Mouse (Mus musculus): ENCODE data around the gene Uqcc3.
"Not testable (repeated sequence)": the region's sequence is repeated elsewhere in the genome, so short reads cannot be mapped to it uniquely, and the experiment has no call there.

Gene Uqcc3

GRCm38 (mm10) chr19:8895397-8895960, 14.8 kb upstream of the Uqcc3 start:
- no peak for DNase-seq (ENCODE audit: low read depth)

- peak; percentile 87 for DNase-seq (ENCODE audit: low read depth)
These were observed 12.4 kb upstream of the Uqcc3 start, which contains the start of gene Ints5 for GRCm38 (mm10) chr19:8892829-8893766. TSS of gene Ints5 (plus strand) at chr19:8893005.

GRCm38 (mm10) chr19:8888511-8889385, 8.0 kb upstream of the Uqcc3 start, which contains the start of the genes 1810009A15Rik and Gm49416:
TSS of gene 1810009A15Rik (plus strand) at chr19:8888853.
TSS of gene Gm49416 (plus strand) at chr19:8888926.
- peak; percentile 97 for DNase-seq (ENCODE audit: low read depth)

DNA sequence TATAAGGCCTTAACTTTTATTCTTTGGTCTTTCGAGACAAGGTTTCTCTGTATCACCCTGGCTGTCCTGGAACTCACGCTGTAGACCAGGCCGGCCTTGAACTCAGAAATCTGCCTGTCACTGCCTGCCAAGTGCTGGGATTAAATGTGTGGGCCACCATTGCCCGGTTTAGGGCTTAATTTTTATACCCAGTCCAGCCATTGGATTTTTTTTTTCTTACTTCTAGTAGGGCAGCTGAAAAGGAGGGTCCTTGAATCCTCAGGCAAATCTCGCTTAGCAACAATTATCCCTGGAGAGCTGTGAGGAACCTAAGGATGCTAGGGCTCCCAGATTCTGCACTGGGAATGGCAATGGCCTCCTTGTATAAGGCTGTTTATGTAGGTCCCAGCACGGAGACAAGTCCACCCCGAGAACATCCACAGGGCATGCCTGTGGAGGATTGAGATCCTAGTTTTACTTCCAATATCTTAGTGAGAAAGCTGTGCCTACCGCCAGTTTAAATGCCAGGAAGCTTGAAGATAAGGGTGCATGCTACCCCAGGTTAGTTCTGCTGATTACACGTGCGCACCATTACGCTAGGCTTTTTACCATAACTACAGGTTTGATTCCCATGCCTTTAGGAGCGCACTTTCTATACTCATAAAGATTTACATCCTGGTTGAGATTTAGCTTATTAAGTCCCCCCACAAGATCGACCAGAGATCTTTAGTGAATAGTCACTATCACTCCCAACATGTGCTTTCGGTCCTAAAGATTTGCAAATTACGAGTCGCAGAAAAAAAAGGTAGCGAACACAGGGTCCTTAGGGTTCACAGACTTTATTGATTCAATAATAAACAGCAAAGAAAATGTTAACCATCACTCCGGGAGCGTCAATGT, 7.1 kb upstream of the Uqcc3 start:
- DNase-seq (ENCODE audit: low read depth): peak; percentile 58

GRCm38 (mm10) chr19:8886916-8887584, 6.3 kb upstream of the Uqcc3 start:
- peak; percentile 36 for DNase-seq (ENCODE audit: low read depth)

DNA sequence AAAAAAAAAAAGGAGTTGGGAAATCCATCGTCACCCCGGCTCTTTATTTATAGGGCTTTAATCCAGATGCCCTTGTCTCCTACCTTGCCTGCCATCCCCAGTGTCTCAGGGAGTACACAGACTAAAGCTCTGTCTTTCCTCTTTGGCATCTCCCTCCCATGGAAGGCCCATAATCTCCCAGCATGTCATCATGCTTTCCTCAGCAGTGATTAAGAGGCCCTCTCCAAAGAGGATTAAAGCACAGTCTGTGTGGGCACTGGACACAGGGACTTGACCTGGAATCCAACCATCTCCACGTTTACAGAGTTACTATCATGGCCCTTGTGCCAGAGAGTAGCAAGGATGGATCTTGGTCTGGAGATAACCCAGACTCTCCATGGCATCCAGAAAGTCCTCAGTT, 2.9 kb upstream of the Uqcc3 start, which contains the start of the genes Lbhd1 and Gm49403:
TSS of gene Lbhd1 (plus strand) at position 117 of the 400 bp plus-strand sequence.
TSS of gene Gm49403 (plus strand) at position 315 of the 400 bp plus-strand sequence.
- DNase-seq (ENCODE audit: low read depth): no peak

GRCm38 (mm10) chr19:8881034-8881392, 290 bp upstream of the Uqcc3 start:
- no peak for DNase-seq (ENCODE audit: low read depth)

DNA sequence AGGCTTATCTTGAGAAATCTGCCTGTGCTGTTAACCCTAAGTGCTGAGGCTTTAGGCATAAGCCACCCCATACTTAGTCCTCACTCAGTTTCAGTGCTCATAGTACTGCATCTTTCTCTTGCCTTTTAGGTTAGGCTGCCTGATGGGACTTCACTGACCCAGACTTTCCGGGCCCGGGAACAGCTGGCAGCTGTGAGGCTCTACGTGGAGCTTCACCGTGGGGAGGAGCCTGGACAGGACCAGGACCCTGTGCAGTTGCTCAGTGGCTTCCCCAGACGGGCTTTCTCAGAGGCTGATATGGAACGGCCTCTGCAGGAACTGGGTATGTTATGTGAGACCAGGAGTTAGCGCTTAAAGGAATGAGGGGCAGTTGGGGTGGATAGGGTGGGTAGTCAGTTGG, 5.7 kb downstream of the Uqcc3 start:
- no peak for DNase-seq (ENCODE audit: low read depth)

GRCm38 (mm10) chr19:8872266-8872840, 8.4 kb downstream of the Uqcc3 start:
- DNase-seq (ENCODE audit: low read depth): peak; percentile 63

- peak; percentile 98 for DNase-seq (ENCODE audit: low read depth)
These were observed 9.2 kb downstream of the Uqcc3 start, which contains the start of gene Ubxn1 for GRCm38 (mm10) chr19:8871267-8872186. TSS of gene Ubxn1 (plus strand) at chr19:8871496.

DNA sequence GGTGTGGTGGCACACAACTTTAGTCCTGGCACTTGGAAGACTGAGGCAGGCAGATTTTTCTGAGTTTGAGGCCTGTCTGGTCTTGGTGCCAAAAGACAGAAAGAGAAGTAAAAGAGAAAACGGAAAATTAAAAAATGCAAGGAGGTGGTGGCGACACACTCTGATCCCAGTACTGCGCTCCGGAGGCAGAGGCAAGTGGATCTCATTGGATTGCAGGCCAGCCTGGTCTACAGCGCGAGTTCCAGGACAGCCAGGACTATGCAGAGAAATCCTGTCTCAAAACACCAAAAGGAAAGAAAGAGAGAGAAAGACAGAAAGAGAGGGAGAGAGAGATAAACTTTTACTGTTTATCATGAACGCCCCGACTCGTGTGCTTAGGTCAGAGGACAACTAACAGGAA, 9.9 kb downstream of the Uqcc3 start:
- no peak for DNase-seq (ENCODE audit: low read depth)

DNA sequence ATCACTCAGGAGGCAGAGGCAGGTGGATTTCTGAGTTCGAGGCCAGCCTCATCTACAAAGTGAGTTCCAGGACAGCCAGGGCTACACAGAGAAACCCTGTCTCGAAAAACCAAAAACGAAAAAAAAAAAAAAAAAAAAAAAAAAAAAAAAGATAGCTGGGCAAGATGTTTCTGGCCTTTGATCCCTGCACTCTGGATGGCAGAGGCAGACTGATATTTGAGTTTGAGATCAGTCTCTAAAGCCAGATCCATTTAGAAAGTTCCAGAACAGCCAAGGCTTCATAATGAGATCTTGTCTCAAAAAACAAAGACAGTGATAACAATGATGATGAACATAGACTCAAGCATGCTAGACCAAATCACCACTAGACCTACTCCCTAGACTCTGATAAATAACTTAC, 10.3 kb downstream of the Uqcc3 start:
- not testable (repeated sequence) for DNase-seq (ENCODE audit: low read depth)

GRCm38 (mm10) chr19:8864265-8864664, 16.5 kb downstream of the Uqcc3 start:
- no peak for DNase-seq (ENCODE audit: low read depth)

GRCm38 (mm10) chr19:8859018-8859417, 21.7 kb downstream of the Uqcc3 start:
- DNase-seq (ENCODE audit: low read depth): peak; percentile 61

- DNase-seq (ENCODE audit: low read depth): peak; percentile 74
These were observed 23.0 kb downstream of the Uqcc3 start for GRCm38 (mm10) chr19:8857689-8858088.

DNA sequence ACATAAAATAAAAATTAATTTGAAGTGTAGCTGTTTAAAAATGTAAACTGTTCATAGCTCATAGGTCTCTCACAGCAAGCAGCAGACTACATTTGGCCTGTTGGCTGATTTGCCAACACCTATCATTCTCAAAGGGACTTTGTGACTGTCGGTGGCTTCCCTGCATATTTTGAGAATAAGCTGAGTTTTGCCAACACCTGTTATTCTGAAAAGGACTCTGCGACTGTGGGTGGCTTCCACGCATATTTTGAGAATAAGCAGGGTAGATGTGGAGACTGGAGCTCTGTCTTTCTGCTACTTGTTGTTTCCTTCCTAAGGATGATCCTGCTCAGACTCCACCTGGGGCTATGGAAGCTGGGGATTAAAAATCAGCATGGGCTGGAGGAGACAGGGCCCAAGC, 27.6 kb downstream of the Uqcc3 start:
- DNase-seq (ENCODE audit: low read depth): no peak

GRCm38 (mm10) chr19:8852236-8852928, 28.3 kb downstream of the Uqcc3 start:
- DNase-seq (ENCODE audit: low read depth): no peak

DNA sequence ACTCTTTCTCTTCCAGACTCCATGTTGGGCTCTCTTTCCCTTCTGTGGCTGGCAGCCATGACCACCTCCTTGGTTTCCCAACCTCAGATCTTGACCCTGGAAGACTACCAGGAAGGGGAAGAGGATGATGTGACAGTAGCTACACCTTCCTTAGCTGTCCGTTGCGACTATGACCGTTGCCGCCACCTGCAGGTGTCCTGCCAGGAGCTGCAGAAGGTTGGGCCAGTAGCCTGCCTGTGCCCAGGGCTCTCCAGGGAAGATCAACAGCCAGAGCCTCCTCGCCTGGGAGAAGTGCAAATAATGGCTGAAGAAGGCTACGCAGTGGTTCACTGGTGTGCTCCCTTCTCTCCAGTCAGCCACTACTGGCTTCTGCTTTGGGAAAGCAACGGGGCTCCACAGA, 29.1 kb downstream of the Uqcc3 start:
- no peak for DNase-seq (ENCODE audit: low read depth)

Measured in 416B (cell line).